Mouse (Mus musculus) limb, embryonic 14.5 days (tissue): ENCODE data around the gene Erc1. TPM values are rescaled to one million over a fixed set of nuclear protein-coding genes. Genes with fewer than 3 reads are reported as not detected.

Source experiments
- ATAC-seq: fragments of 200-750 bp; cut with Nextera tagmentation; 2 replicates; pipeline ENCODE4 v1.8.0; 2017; ENCODE audit warnings: low read depth, moderate number of reproducible peaks, moderate TSS enrichment; ENCODE audit not compliant: low FRiP score
- DNase-seq: peaks from one replicate; pipeline ENCODE4 v3.0.0-alpha.2; 2015; ENCODE audit warnings: low spot score
- H3K27ac ChIP-seq: fragments of 300-500 bp; sonication (generic); replicated peaks from 2 replicates; pipeline ENCODE4 v1.5.1; 2014; ENCODE audit warnings: low read depth, mild to moderate bottlenecking, low read length, moderate library complexity, mixed read lengths
- H3K27me3 ChIP-seq: fragments of 300-500 bp; sonication (generic); 2 replicates; pipeline ENCODE4 v1.6.1; 2014; ENCODE audit warnings: low read length, mixed read lengths; ENCODE audit not compliant: control insufficient read depth, insufficient read depth
- H3K36me3 ChIP-seq: fragments of 300-500 bp; sonication (generic); 2 replicates; pipeline ENCODE4 v1.6.1; 2014; ENCODE audit warnings: mild to moderate bottlenecking, low read length, moderate library complexity, mixed read lengths; ENCODE audit not compliant: control insufficient read depth, insufficient read depth
- H3K4me1 ChIP-seq: fragments of 300-500 bp; sonication (generic); 2 replicates; pipeline ENCODE4 v1.6.1; 2014; ENCODE audit warnings: antibody characterized with exemption, low read length, mixed read lengths; ENCODE audit not compliant: control insufficient read depth, insufficient read depth
- H3K4me2 ChIP-seq: fragments of 300-500 bp; sonication (generic); replicated peaks from 2 replicates; pipeline ENCODE4 v1.6.1; 2014; ENCODE audit warnings: low read depth, mild to moderate bottlenecking, low read length, moderate library complexity; ENCODE audit not compliant: severe bottlenecking
- H3K4me3 ChIP-seq: fragments of 300-500 bp; sonication (generic); replicated peaks from 2 replicates; pipeline ENCODE4 v1.5.1; 2014; ENCODE audit warnings: low read length
- H3K9ac ChIP-seq: fragments of 300-500 bp; sonication (generic); 2 replicates; pipeline ENCODE4 v1.6.1; 2014; ENCODE audit warnings: mild to moderate bottlenecking, low read depth, low read length, moderate library complexity; ENCODE audit not compliant: severe bottlenecking
- H3K9me3 ChIP-seq: fragments of 300-500 bp; sonication (generic); 2 replicates; pipeline ENCODE4 v1.6.1; 2016; ENCODE audit warnings: low read length; ENCODE audit not compliant: control insufficient read depth
- POLR2A ChIP-seq: fragments of 200-500 bp; IDR thresholded peaks from 2 replicates; pipeline ENCODE4 v1.8.0; 2012; ENCODE audit warnings: inconsistent platforms, mild to moderate bottlenecking, moderate library complexity, borderline replicate concordance; ENCODE audit not compliant: insufficient read depth, insufficient read length; ENCODE audit errors: extremely low read depth
- WGBS: fragments of 180-500 bp; shearing (Covaris S2); extraction: QIAGEN DNeasy Blood & Tissue Kit; methylation state at CpG from one replicate; pipeline ENCODE4 v1.1.7; 2014; 5-methylcytosine and 5-hydroxymethylcytosine counted together
- polyA plus RNA-seq, 2 experiments: library from polyadenylated mRNA; depleted of rRNA in 1 of 2; stranded (reverse) in 1 of 2; unstranded in 1 of 2; fragments of >200 nt; fragmentation: Nextera tagmentation in 1 of 2; extraction: Ambion mirVana in 1 of 2; gene quantifications; 2 replicates each; pipeline versions ENCODE4 v1.2.1 to v1.2.3; 2012 to 2014

Gene Erc1
- polyA plus RNA-seq, 2 experiments: 19.1 to 29.3 TPM

GRCm38 (mm10) chr6:119601379-119601778, 246.6 kb downstream of the Erc1 start:
- no peak for ATAC-seq
- TF ChIP-seq POLR2A: no peak
- no peak overlapping the region for H3K27ac ChIP-seq

GRCm38 (mm10) chr6:119595440-119595839, 252.5 kb downstream of the Erc1 start:
- no peak overlapping the region for H3K4me3 ChIP-seq
- H3K9me3 ChIP-seq: no peaks in the 10 kb centered on the region
- H3K27me3 ChIP-seq: no peaks in the 10 kb centered on the region
- H3K9ac ChIP-seq: no peak overlapping the region
- no peak overlapping the region for H3K27ac ChIP-seq
- no peaks in the 10 kb centered on the region for H3K4me1 ChIP-seq
- no peak overlapping the region for H3K4me2 ChIP-seq
- no peak for TF ChIP-seq POLR2A
- H3K36me3 ChIP-seq: peaks cover 13% of the 10 kb centered on the region
- ATAC-seq (no peak), DNase-seq (no peak)
- 93% methylated on average over 4 of the region's 4 CpGs for WGBS

More at GRCm38 (mm10) chr6:119601379-119601778, 246.6 kb downstream of the Erc1 start:
- H3K9ac ChIP-seq: no peak overlapping the region
- H3K4me3 ChIP-seq: no peak overlapping the region
- H3K36me3 ChIP-seq: 0 out of 2 replicates have a peak, but pooled peaks cover 2% of the 10 kb centered on the region
- H3K4me2 ChIP-seq: no peak overlapping the region
- H3K4me1 ChIP-seq: 0 out of 2 replicates have a peak, but pooled peaks cover 4% of the 10 kb centered on the region
- 79% methylated on average over 2 of the region's 2 CpGs for WGBS
- H3K9me3 ChIP-seq: no peaks in the 10 kb centered on the region
- no peaks in the 10 kb centered on the region for H3K27me3 ChIP-seq
- no peak for DNase-seq

GRCm38 (mm10) chr6:119590872-119591271, 257.1 kb downstream of the Erc1 start:
- no peak for TF ChIP-seq POLR2A
- no peaks in the 10 kb centered on the region for H3K27me3 ChIP-seq
- no peak overlapping the region for H3K4me3 ChIP-seq
- no peak overlapping the region for H3K27ac ChIP-seq
- peaks cover 19% of the 10 kb centered on the region for H3K36me3 ChIP-seq
- 93% methylated on average over 2 of the region's 2 CpGs for WGBS
- H3K4me1 ChIP-seq: no peaks in the 10 kb centered on the region
- ATAC-seq (no peak), DNase-seq (no peak)
- H3K9ac ChIP-seq: no peak overlapping the region
- no peak overlapping the region for H3K4me2 ChIP-seq
- no peaks in the 10 kb centered on the region for H3K9me3 ChIP-seq

GRCm38 (mm10) chr6:119587897-119588296, 260.1 kb downstream of the Erc1 start:
- Histone ChIP-seq H3K4me2 (no peak overlapping the region), H3K4me3 (no peak overlapping the region), H3K9ac (no peak overlapping the region), H3K9me3 (no peaks in the 10 kb centered on the region), H3K27me3 (no peaks in the 10 kb centered on the region), H3K4me1 (peaks cover 5% of the 10 kb centered on the region), H3K36me3 (peaks cover 17% of the 10 kb centered on the region), H3K27ac (no peak overlapping the region)
- TF ChIP-seq POLR2A: no peak
- ATAC-seq: peak; percentile 37; the same call in 1 of the 2 replicates
- peak; percentile 48 for DNase-seq
- WGBS: 76% methylated on average over 2 of the region's 2 CpGs

GRCm38 (mm10) chr6:119587454-119587853, 260.5 kb downstream of the Erc1 start:
- no peak overlapping the region for H3K9ac ChIP-seq
- H3K36me3 ChIP-seq: peaks cover 16% of the 10 kb centered on the region
- no peak for TF ChIP-seq POLR2A
- H3K27ac ChIP-seq: no peak overlapping the region
- H3K4me1 ChIP-seq: peaks cover 5% of the 10 kb centered on the region
- no peaks in the 10 kb centered on the region for H3K27me3 ChIP-seq
- ATAC-seq (no peak), DNase-seq (no peak)
- H3K4me2 ChIP-seq: no peak overlapping the region
- H3K9me3 ChIP-seq: no peaks in the 10 kb centered on the region
- H3K4me3 ChIP-seq: no peak overlapping the region
